Mouse (Mus musculus) thymus, postnatal 14 days (tissue): ENCODE data around the gene Herc1.

Experiments used
- DNase-seq: peaks from one replicate; pipeline ENCODE4 v3.0.0; 2021

Herc1 gene

DNA sequence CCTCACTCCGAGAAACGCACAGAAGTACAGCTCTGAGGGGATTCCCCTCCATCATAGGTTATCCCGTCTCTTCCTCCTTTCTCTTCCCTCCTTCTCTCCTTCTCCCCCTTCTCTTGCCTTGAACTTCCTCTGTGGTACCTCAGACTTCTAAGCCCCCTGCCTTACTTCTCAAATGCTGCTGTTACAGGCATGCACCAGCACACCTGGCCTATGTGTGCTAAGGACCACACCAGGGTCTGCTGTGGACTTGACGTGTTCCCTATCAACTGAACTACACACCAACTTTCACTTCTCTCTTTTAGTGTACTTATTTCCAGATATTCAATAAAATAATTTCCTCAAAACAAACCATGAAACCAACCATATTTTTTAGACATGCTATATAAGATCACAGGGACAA is 192.5 kb downstream of the Herc1 start:
- DNase-seq: no peak
